Comparison of ENCODE assay signal across 11 mouse cellular contexts in the genomic region with DNA sequence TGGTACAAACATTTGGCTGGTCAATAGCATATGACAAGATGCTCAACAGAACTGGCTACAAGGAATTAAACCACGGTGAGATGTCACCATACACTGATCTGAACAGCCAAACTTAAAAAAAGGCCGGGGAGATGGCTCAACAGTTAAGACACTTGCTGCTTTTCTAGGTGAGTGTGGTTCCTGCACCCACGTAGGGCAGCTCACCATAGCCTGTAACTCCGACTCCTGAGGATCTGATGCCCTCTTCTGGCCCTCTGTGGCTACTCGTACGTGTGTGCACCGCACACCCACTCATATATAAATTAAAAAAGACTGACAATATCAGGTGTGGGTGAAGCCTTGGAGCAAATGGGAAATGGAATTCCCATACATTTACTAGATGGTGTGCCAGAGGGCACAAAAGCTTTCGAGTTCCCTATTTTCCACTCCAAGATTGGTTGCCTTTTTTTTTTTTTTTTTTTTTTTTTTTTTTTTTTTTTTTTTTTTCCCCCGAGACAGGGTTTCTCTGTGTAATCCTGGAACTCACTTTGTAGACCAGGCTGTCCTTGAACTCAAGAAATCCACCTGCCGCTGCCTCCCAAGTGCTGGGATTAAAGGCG. TPM values are rescaled to one million over a fixed set of nuclear protein-coding genes. Genes with fewer than 3 reads are reported as not detected.
DNase-seq lines count a peak whose midpoint lies in the region; ATAC-seq and TF ChIP-seq lines count a peak whose summit lies in the region.
"Had no signal": no experiment of that assay in that cellular context is flagged by ENCODE, and none has a peak within 500 bp of the region (broad histone marks: within the 10 kb centered on the region; RNA-seq: fewer than 3 reads in every experiment).

No protein-coding gene starts in this region.

- H3K36me3 ChIP-seq in midbrain, postnatal 0 days (ENCODE audit: insufficient read depth, low read length) = no peaks in the 10 kb centered on the region
- peaks cover 50% of the 10 kb centered on the region for H3K36me3 ChIP-seq in midbrain, embryonic 10.5 days
- H3K36me3 ChIP-seq in liver, embryonic 14.5 days (replicated peaks; ENCODE audit: control insufficient read depth, insufficient read depth, low read depth) = peaks cover 36% of the 10 kb centered on the region
- H3K36me3 ChIP-seq in small intestine, adult 2 months (ENCODE audit: control insufficient read depth, insufficient read depth, low read length) = peaks cover 12% of the 10 kb centered on the region

- H3K4me1 ChIP-seq in midbrain, postnatal 0 days (ENCODE audit: insufficient read depth, low read length) = no peaks in the 10 kb centered on the region
- H3K4me1 ChIP-seq in midbrain, embryonic 10.5 days = no peaks in the 10 kb centered on the region
- no peaks in the 10 kb centered on the region for H3K4me1 ChIP-seq in liver, embryonic 14.5 days (replicated peaks; ENCODE audit: control insufficient read depth in 2 of 2, insufficient read depth in 2 of 2, low read length in 1 of 2)
- peaks cover 15% of the 10 kb centered on the region for H3K4me1 ChIP-seq in small intestine, adult 2 months (ENCODE audit: control insufficient read depth, insufficient read depth, insufficient read length, low read length)

- no peaks in the 10 kb centered on the region for H3K27me3 ChIP-seq in midbrain, postnatal 0 days (ENCODE audit: insufficient read depth, low read length)
- H3K27me3 ChIP-seq in midbrain, embryonic 10.5 days (ENCODE audit: low read depth, poor library complexity, severe bottlenecking) = no peaks in the 10 kb centered on the region
- no peaks in the 10 kb centered on the region for H3K27me3 ChIP-seq in liver, embryonic 14.5 days (ENCODE audit: control insufficient read depth, insufficient read depth, low read length)
- no peaks in the 10 kb centered on the region for H3K27me3 ChIP-seq in small intestine, adult 2 months (ENCODE audit: control insufficient read depth, insufficient read depth, low read length)

- H3K4me2 ChIP-seq in midbrain, postnatal 0 days (ENCODE audit: low read depth, low read length, poor library complexity, severe bottlenecking) = no peak overlapping the region
- no peak overlapping the region for H3K4me2 ChIP-seq in liver, embryonic 14.5 days (ENCODE audit: low read depth)

- no peak for TF ChIP-seq POLR2A in small intestine, adult 2 months (IDR thresholded peaks at IDR 0.05; ENCODE audit: low read depth, low read length)

- no peaks in the 10 kb centered on the region for H3K9me3 ChIP-seq in midbrain, postnatal 0 days (ENCODE audit: low read length)
- no peaks in the 10 kb centered on the region for H3K9me3 ChIP-seq in midbrain, embryonic 10.5 days (replicated peaks)
- no peaks in the 10 kb centered on the region for H3K9me3 ChIP-seq in liver, embryonic 14.5 days (ENCODE audit: control insufficient read depth, low read length)

- WGBS in midbrain, postnatal 0 days = 78% methylated on average over 11 of the region's 11 CpGs
- 77% methylated on average over 11 of the region's 11 CpGs for WGBS in midbrain, embryonic 10.5 days
- 67% methylated on average over 11 of the region's 11 CpGs for WGBS in liver, embryonic 14.5 days (ENCODE audit: insufficient replicate concordance)
- 81% methylated on average over 11 of the region's 11 CpGs for WGBS in small intestine, adult 2 months

- TF ChIP-seq CTCF in midbrain, postnatal 0 days (IDR thresholded peaks at IDR 0.05) = peak; percentile 25
- TF ChIP-seq CTCF in liver, embryonic 14.5 days (IDR thresholded peaks at IDR 0.05; ENCODE audit: low read depth) = peak; percentile 38
- peak; percentile 64; the same call in 1 of the 2 replicates for TF ChIP-seq CTCF in small intestine, adult 2 months (IDR thresholded peaks at IDR 0.05; ENCODE audit: extremely low read depth, insufficient read length, insufficient replicate concordance, low read depth, low read length)

- H3K9ac ChIP-seq in midbrain, postnatal 0 days (replicated peaks; ENCODE audit: low read length, poor library complexity, severe bottlenecking) = no peak overlapping the region
- no peak overlapping the region for H3K9ac ChIP-seq in liver, embryonic 14.5 days (replicated peaks)

- no peak overlapping the region for H3K4me3 ChIP-seq in midbrain, postnatal 0 days (ENCODE audit: low read depth, low read length)
- no peak overlapping the region for H3K4me3 ChIP-seq in midbrain, embryonic 10.5 days
- H3K4me3 ChIP-seq in liver, embryonic 14.5 days (ENCODE audit: insufficient read depth in 1 of 2, low read depth in 2 of 2, low read length in 2 of 2) = no peak overlapping the region
- no peak overlapping the region for H3K4me3 ChIP-seq in small intestine, adult 2 months (ENCODE audit: low read depth, low read length)

- no peak for TF ChIP-seq EP300 in liver, embryonic 14.5 days (IDR thresholded peaks at IDR 0.05; ENCODE audit: low read depth)

- no peak for ATAC-seq in midbrain, postnatal 0 days (ENCODE audit: low FRiP score)
- ATAC-seq in liver, embryonic 14.5 days (ENCODE audit: insufficient read depth) = no peak

- H3K27ac ChIP-seq in midbrain, postnatal 0 days (ENCODE audit: low read depth, low read length) = no peak overlapping the region
- no peak overlapping the region for H3K27ac ChIP-seq in midbrain, embryonic 10.5 days (replicated peaks)
- H3K27ac ChIP-seq in liver, embryonic 14.5 days = no peak overlapping the region
- no peak overlapping the region for H3K27ac ChIP-seq in small intestine, adult 2 months (ENCODE audit: insufficient read depth, low read depth, low read length)

- peak; percentile 46 for DNase-seq in embryo, embryonic 10 days (ENCODE audit: low spot score)
- no peak for DNase-seq in embryo, embryonic 11 days
- DNase-seq in midbrain, postnatal 0 days (ENCODE audit: low spot score) = peak; percentile 23
- DNase-seq in midbrain, embryonic 10.5 days (ENCODE audit: low spot score) = no peak
- DNase-seq in liver, embryonic 14.5 days (ENCODE audit: low read depth in 3 of 3, low spot score in 3 of 3) = no peak
- DNase-seq in cerebellum, adult 11-12 months = no peak
- no peak for DNase-seq in left cerebral cortex, adult 8-10 months (ENCODE audit: low spot score in 2 of 2)
- DNase-seq: spleen, adult 18-20 months had no signal

RNA-seq across cellular contexts. Expression of a gene that starts 13.0 kb away (rescaled TPM):
- 0.33 and 2.6 TPM in 2 replicates for total RNA-seq in midbrain, postnatal 0 days (2014; rRNA removed)
- 0.69 and 1.6 TPM in 2 replicates for polyA plus RNA-seq in midbrain, postnatal 0 days (2015; fragmentation: Nextera tagmentation; extraction: Ambion mirVana)
- not detected in 2 replicates for polyA plus RNA-seq in midbrain, embryonic 10.5 days (2016; fragmentation: Nextera tagmentation; extraction: Ambion mirVana)
- polyA plus RNA-seq in liver, embryonic 14.5 days (2012; rRNA removed) = not detected in 2 replicates
- polyA plus RNA-seq in liver, embryonic 14.5 days (2014; fragmentation: Nextera tagmentation; extraction: Ambion mirVana) = not detected in 2 replicates
- not detected in 2 replicates for polyA plus RNA-seq in small intestine, adult 2 months (2012; rRNA removed)
- total RNA-seq in left cerebral cortex, adult 8-10 months (2022) = 1 to 10 TPM in 3 of 4 experiments, under 1 TPM in 1; 0.91 to 2.8 (median 1.6) TPM
- total RNA-seq: adrenal gland, postnatal 36 days had no signal
- polyA plus RNA-seq: heart, postnatal 0 days had no signal

RNA-seq across cellular contexts. Expression of a gene that starts 23.7 kb away (rescaled TPM):
- 0.94 and 5.0 TPM in 2 replicates for total RNA-seq in midbrain, postnatal 0 days (2014; rRNA removed)
- polyA plus RNA-seq in midbrain, postnatal 0 days (2015; fragmentation: Nextera tagmentation; extraction: Ambion mirVana) = 1.2 and 1.3 TPM in 2 replicates
- polyA plus RNA-seq in midbrain, embryonic 10.5 days (2016; fragmentation: Nextera tagmentation; extraction: Ambion mirVana) = 58.9 and 69.2 TPM in 2 replicates
- 24.6 and 32.3 TPM in 2 replicates for polyA plus RNA-seq in liver, embryonic 14.5 days (2012; rRNA removed)
- polyA plus RNA-seq in liver, embryonic 14.5 days (2014; fragmentation: Nextera tagmentation; extraction: Ambion mirVana) = 35.2 and 37.2 TPM in 2 replicates
- polyA plus RNA-seq in small intestine, adult 2 months (2012; rRNA removed) = 3.3 and 9.1 TPM in 2 replicates
- 1 to 10 TPM in 2 of 4 experiments, under 1 TPM in 2; 0.66 to 1.9 (median 1.1) TPM for total RNA-seq in left cerebral cortex, adult 8-10 months (2022)

Comparison
In these comparisons a context has a peak if more than half of its experiments do, and no peak if none do; other contexts are left out.
1. DNase-seq: peak in embryo, embryonic 10 days (single experiment) and midbrain, postnatal 0 days (single experiment); none in embryo, embryonic 11 days (single experiment), midbrain, embryonic 10.5 days (single experiment), liver, embryonic 14.5 days (0 of 3), cerebellum, adult 11-12 months (single experiment) and left cerebral cortex, adult 8-10 months (0 of 2).
2. Peak in every context shown above with its lines, with median percentiles within 50 percentile points of each other: CTCF ChIP-seq.